Mouse (Mus musculus): ENCODE data around the gene Prdm13.

Prdm13 gene

GRCm38 (mm10) chr4:21685595-21686091 is at the start of gene Prdm13:
Gene Prdm13 (minus strand): TSS chr4:21685963.
- DNase-seq (ENCODE audit: low spot score) = no peak

GRCm38 (mm10) chr4:21727615-21728165 is 41.9 kb upstream of the Prdm13 start, which contains the start of gene Ccnc:
Gene Ccnc (plus strand): TSS chr4:21727701.
- peak; percentile 89 for DNase-seq (ENCODE audit: low spot score)

GRCm38 (mm10) chr4:21726912-21727614 is 41.3 kb upstream of the Prdm13 start:
- DNase-seq (ENCODE audit: low spot score) = peak; percentile 23

- no peak for DNase-seq (ENCODE audit: low spot score)
Measured at GRCm38 (mm10) chr4:21722752-21723334, 37.1 kb upstream of the Prdm13 start.

- DNase-seq (ENCODE audit: low spot score) = peak; percentile 34
Measured at GRCm38 (mm10) chr4:21712147-21712546, 26.4 kb upstream of the Prdm13 start.

GRCm38 (mm10) chr4:21705046-21705445 is 19.3 kb upstream of the Prdm13 start:
- no peak for DNase-seq (ENCODE audit: low spot score)

GRCm38 (mm10) chr4:21695638-21696254 is 10.0 kb upstream of the Prdm13 start:
- DNase-seq (ENCODE audit: low spot score) = peak; percentile 56

- no peak for DNase-seq (ENCODE audit: low spot score)
Measured at GRCm38 (mm10) chr4:21690221-21690620, 4.5 kb upstream of the Prdm13 start.

- DNase-seq (ENCODE audit: low spot score) = no peak
Measured at GRCm38 (mm10) chr4:21689492-21689941, 3.8 kb upstream of the Prdm13 start.

GRCm38 (mm10) chr4:21688703-21689200 is 3.0 kb upstream of the Prdm13 start:
- no peak for DNase-seq (ENCODE audit: low spot score)

GRCm38 (mm10) chr4:21687783-21688702 is 2.3 kb upstream of the Prdm13 start:
- DNase-seq (ENCODE audit: low spot score) = no peak

- DNase-seq (ENCODE audit: low spot score) = no peak
Measured at GRCm38 (mm10) chr4:21686934-21687333, 1.2 kb upstream of the Prdm13 start.

- no peak for DNase-seq (ENCODE audit: low spot score)
Measured at GRCm38 (mm10) chr4:21686416-21686815, 653 bp upstream of the Prdm13 start.

- DNase-seq (ENCODE audit: low spot score) = no peak
Measured at GRCm38 (mm10) chr4:21684341-21684970, 1.3 kb downstream of the Prdm13 start.

GRCm38 (mm10) chr4:21682421-21683150 is 3.2 kb downstream of the Prdm13 start:
- no peak for DNase-seq (ENCODE audit: low spot score)

- DNase-seq (ENCODE audit: low spot score) = no peak
Measured at GRCm38 (mm10) chr4:21680971-21681370, 4.8 kb downstream of the Prdm13 start.

GRCm38 (mm10) chr4:21679624-21680480 is 5.9 kb downstream of the Prdm13 start:
- DNase-seq (ENCODE audit: low spot score) = no peak

GRCm38 (mm10) chr4:21678975-21679623 is 6.7 kb downstream of the Prdm13 start:
- DNase-seq (ENCODE audit: low spot score) = no peak

Data from T-cell, adult 2 months (primary cell).